Mouse (Mus musculus) gonadal fat pad, adult 2 months (tissue): Measurements from ENCODE around the gene Nebl. TPM values are rescaled to one million over a fixed set of nuclear protein-coding genes. Genes with fewer than 3 reads are reported as not detected.

Experiments used
- DNase-seq: peaks from one replicate; pipeline ENCODE4 v3.0.0-alpha.2; 2012; ENCODE audit warnings: low read depth
- polyA plus RNA-seq: library from polyadenylated mRNA; depleted of rRNA; stranded (reverse); fragments of >200 nt; gene quantifications from 2 replicates; pipeline ENCODE4 v1.2.3, GENCODE M21; 2012

Gene Nebl
- polyA plus RNA-seq, 1 experiment = 6.3 TPM

GRCm38 (mm10) chr2:17623931-17624330, 107.3 kb downstream of the Nebl start:
- no peak for DNase-seq

GRCm38 (mm10) chr2:17610259-17610658, 121.0 kb downstream of the Nebl start:
- peak; percentile 85 for DNase-seq

GRCm38 (mm10) chr2:17603573-17603972, 127.7 kb downstream of the Nebl start:
- DNase-seq = no peak

GRCm38 (mm10) chr2:17600652-17601051, 130.6 kb downstream of the Nebl start:
- DNase-seq = no peak

- DNase-seq = no peak
Observed at GRCm38 (mm10) chr2:17599860-17600259, 131.4 kb downstream of the Nebl start.

DNA sequence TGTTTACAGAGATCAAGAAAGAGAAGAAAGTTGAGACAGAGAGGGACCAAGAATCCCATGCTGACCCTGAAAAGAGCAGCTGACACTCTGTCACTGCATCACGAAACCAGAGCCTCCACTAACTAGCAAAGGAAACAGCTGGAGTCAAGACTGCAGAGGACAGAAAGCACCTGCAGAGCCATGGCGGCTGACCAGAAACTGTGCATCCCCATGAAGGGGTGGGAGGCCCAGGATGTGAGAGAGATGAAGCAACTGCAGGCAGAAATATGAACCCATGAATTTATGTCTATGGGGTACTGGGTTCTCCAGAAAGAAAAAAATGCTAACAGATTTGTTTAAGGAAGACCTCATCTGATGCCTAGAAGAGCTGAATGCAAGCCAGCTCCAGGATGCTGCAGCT, 133.3 kb downstream of the Nebl start:
- DNase-seq = no peak

DNA sequence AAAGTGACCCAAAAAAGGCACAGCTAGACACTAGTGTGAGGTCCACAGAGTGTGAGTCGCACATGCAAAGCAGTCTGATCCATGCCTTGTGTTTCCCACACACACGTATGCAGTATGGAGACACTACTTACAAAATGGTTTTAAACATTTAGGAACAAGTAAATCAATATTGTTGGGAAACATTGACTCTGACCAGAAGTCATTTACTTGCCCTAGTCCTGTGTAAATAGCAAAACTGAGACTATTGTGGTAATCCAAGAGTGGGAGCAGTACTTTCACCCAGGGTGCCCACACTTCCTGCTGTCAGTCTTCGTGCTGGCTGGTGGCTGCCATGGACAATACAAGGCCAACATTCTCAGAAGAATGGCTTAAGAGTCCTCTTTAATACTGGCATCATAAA, 141.6 kb downstream of the Nebl start:
- DNase-seq = no peak

- no peak for DNase-seq
Observed at GRCm38 (mm10) chr2:17585329-17585992, 145.8 kb downstream of the Nebl start.

GRCm38 (mm10) chr2:17575648-17576047, 155.6 kb downstream of the Nebl start:
- DNase-seq = no peak

GRCm38 (mm10) chr2:17571716-17572115, 159.5 kb downstream of the Nebl start:
- no peak for DNase-seq

DNA sequence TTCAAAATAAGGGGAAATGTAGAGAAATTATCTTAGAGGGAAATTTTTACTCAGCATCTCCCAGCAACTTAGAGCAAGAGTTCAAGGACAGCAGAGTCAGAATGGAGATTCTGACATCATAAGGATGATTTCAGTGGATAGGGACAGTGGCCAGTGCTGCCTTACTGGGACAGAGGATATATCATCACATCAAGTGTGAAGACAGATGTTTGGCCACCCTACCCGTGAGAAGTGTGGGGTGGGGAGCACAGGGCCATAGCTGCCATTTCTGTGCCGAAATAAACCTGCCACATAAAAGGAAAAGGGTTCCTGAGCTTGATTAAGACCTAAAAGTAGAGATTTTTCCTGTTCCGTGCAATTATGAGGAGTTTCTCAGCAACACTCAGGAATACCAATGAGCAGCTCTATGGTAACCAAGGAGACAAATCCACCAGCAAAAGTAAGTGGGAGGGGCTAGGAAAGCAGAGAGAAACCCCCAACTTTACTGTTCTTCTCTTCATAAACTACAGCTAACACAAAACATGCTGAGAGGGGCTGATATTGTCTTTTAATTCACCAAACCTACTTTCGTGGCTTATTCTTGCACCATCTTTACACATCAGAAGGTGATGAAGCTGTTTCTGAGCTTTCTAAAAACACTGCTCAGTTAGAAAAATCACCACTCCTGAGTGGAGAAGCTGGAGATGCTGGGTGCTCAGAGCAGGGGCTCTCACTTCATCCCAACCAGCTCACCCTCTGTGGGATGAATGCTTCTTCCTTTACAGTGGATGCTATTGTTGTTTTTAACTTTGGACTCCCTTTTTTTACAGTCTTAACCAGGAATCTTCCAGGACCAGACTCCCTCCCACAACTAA, 172.1 kb downstream of the Nebl start:
- no peak for DNase-seq

DNA sequence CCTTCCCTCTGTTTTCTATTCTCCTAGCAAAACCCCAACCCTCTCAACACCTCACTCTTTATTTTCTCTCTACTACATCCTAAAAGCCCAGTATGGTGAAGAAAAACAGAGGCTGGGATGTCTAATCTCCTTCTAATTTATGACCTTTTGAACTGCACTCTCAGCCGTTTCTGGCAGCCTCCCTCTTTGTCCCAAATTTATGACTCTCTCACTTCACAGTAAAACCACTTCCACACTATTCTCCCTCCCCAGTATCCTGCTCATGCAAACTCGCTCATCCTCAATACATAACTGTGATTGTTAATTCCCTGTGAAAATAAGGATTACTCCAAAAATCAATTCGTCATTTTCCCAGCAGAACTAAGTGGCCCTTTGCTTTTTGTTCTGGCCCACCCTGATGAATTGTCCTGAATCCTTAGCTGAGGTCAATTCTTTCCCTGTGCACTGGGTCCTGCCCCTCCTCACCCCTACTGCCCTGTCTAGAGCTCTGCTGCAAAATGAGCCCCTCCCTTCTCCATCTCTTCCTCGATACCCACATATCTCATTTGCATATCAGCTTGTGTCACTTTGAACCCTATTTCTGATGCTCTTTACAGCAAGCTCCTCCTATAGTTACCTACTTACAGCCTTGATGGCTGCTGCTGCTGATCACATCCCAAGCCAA, 181.2 kb downstream of the Nebl start:
- no peak for DNase-seq

GRCm38 (mm10) chr2:17546354-17546948, 184.8 kb downstream of the Nebl start:
- no peak for DNase-seq

DNA sequence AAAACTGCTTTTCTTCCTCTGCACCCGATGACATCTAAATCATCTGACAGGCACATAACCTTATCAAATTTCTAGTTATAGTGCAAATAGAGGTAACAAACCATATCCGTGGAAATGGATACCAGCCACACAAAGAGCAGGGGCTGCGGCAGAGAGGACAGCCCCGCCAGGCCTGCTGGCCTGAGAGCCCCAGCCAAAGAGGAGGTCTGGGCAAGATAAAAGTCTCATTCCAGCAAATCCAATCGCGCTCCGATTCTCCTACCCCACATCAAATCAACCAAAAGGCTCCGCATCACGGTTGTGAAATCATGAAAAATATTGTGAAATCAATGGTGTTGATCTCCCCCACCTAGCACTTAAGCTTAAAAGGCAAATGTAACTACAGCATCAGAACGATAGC, 191.5 kb downstream of the Nebl start:
- no peak for DNase-seq

GRCm38 (mm10) chr2:17538493-17538892, 192.8 kb downstream of the Nebl start:
- DNase-seq = no peak

DNA sequence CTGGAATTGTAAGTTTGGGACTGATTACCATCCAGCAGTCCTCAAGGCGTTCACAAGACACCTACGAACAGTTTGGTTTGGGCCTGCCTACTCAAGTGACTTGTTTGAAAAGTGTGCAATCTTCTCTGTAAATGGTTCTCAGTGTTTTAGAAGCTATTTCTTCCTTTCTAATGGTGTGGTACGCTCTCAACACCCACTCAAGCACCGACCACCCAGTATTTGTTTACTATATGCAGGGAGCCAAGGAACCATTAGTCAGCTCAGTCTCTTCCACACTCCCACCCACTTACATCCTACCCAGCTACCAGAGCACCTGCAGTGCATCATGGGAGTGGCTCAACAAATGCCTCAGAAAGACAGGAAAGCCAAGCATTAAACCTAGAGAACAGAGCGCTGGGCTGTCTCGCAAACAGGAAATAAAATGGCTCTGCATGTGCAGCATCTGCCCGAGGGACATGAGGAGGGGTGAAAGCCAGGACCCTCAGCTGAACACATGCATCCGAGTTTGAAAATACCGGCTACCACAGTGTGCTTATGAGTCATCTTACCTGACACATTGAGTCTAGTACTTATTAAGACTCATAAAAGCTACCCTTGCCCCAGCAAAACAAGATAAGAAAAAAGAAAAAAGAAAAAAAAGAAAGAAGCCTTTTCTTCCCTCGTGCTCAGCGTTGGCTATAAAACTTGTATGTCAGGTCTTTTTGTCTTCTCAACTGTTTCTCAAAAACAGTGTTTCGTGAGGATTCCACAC, 199.7 kb downstream of the Nebl start:
- no peak for DNase-seq

- DNase-seq = no peak
Observed at GRCm38 (mm10) chr2:17525739-17526526, 205.3 kb downstream of the Nebl start.

DNA sequence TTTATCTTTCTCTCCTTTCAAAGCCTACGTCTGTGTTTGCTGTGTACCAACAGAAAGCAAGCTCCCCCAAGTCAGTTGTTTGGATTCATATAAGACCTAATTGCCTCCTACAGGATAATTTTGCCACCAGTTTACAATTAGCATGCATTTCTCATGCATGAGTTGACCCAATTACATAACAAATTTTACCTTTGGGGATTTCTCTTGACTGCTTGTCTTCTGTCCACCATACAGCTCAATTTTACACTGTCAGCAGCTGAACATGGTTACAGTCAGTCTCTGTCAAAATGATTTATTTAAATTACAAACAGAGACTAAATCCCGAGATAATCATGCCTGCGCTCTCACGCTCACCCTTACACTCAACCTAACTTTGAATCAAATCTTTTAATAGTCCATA, 206.1 kb downstream of the Nebl start:
- DNase-seq = no peak

GRCm38 (mm10) chr2:17524205-17524978, 206.9 kb downstream of the Nebl start:
- no peak for DNase-seq

DNA sequence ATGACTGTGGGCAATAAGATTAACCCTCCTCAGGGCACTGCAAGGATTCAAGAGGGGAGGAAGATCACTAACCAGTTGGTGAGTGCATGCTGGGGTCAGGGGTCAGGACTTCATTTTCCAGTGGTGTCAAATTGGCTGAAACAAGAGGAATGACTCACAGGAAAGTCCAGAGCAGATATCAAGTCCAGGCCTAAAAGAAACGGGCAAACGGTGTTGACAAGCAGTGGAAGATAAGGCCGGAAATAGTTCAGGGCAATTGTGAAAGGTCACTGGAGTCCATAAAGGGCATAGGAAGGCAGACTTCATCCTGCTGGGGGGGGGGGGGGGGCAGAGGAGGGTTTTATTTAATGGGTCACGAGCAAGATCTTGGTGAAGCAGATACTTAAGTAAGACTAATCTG, 207.5 kb downstream of the Nebl start:
- no peak for DNase-seq
